Mouse (Mus musculus): Measurements from ENCODE around the gene Samd8. TPM values are rescaled to one million over a fixed set of nuclear protein-coding genes. Genes with fewer than 3 reads are reported as not detected.

Gene Samd8
- polyA plus RNA-seq, 1 experiment: not detected

- Histone ChIP-seq H3K27ac (ENCODE audit: insufficient read depth, low read depth, low read length) (no peak overlapping the region), H3K4me3 (ENCODE audit: insufficient read depth, low read depth, low read length) (no peak overlapping the region), H3K4me1 (ENCODE audit: control insufficient read depth, insufficient read depth, low read length) (no peaks in the 10 kb centered on the region)
- WGBS: 27% methylated on average over 14 of the region's 14 CpGs
- TF ChIP-seq CTCF (IDR thresholded peaks at IDR 0.05; ENCODE audit: insufficient read depth, low read depth, low read length): 0 out of 2 replicates have a peak, but pooled peaks have one; percentile 20
- TF ChIP-seq POLR2A (IDR thresholded peaks at IDR 0.05; ENCODE audit: insufficient read depth, low read depth, low read length): no peak
These were observed 62.3 kb downstream of the Samd8 start for GRCm38 (mm10) chr14:21812590-21813162.

- no peak for TF ChIP-seq POLR2A (IDR thresholded peaks at IDR 0.05; ENCODE audit: insufficient read depth, low read depth, low read length)
- no peak for TF ChIP-seq CTCF (IDR thresholded peaks at IDR 0.05; ENCODE audit: insufficient read depth, low read depth, low read length)
- Histone ChIP-seq H3K4me1 (ENCODE audit: control insufficient read depth, insufficient read depth, low read length) (no peaks in the 10 kb centered on the region), H3K27ac (ENCODE audit: insufficient read depth, low read depth, low read length) (no peak overlapping the region), H3K4me3 (ENCODE audit: insufficient read depth, low read depth, low read length) (no peak overlapping the region)
- WGBS: 93% methylated on average over 4 of the region's 4 CpGs
These were observed 62.9 kb downstream of the Samd8 start for GRCm38 (mm10) chr14:21813216-21813615.

- Histone ChIP-seq H3K4me1 (ENCODE audit: control insufficient read depth, insufficient read depth, low read length) (no peaks in the 10 kb centered on the region), H3K4me3 (ENCODE audit: insufficient read depth, low read depth, low read length) (no peak overlapping the region), H3K27ac (ENCODE audit: insufficient read depth, low read depth, low read length) (no peak overlapping the region)
- WGBS: 78% methylated on average over 3 of the region's 3 CpGs
- TF ChIP-seq POLR2A (IDR thresholded peaks at IDR 0.05; ENCODE audit: insufficient read depth, low read depth, low read length) (no peak), CTCF (IDR thresholded peaks at IDR 0.05; ENCODE audit: insufficient read depth, low read depth, low read length) (no peak)
These were observed 63.5 kb downstream of the Samd8 start for GRCm38 (mm10) chr14:21813847-21814246.

- 92% methylated on average over 4 of the region's 4 CpGs for WGBS
- TF ChIP-seq CTCF (IDR thresholded peaks at IDR 0.05; ENCODE audit: insufficient read depth, low read depth, low read length): no peak
- no peak for TF ChIP-seq POLR2A (IDR thresholded peaks at IDR 0.05; ENCODE audit: insufficient read depth, low read depth, low read length)
These were observed 64.3 kb downstream of the Samd8 start for GRCm38 (mm10) chr14:21814606-21815005.

GRCm38 (mm10) chr14:21816255-21816654 lies 65.9 kb downstream of the Samd8 start:
- WGBS: 79% methylated on average over 3 of the region's 3 CpGs
- no peaks in the 10 kb centered on the region for H3K4me1 ChIP-seq (ENCODE audit: control insufficient read depth, insufficient read depth, low read length)
- no peak overlapping the region for H3K27ac ChIP-seq (ENCODE audit: insufficient read depth, low read depth, low read length)
- no peak for TF ChIP-seq POLR2A (IDR thresholded peaks at IDR 0.05; ENCODE audit: insufficient read depth, low read depth, low read length)
- no peak for TF ChIP-seq CTCF (IDR thresholded peaks at IDR 0.05; ENCODE audit: insufficient read depth, low read depth, low read length)
- no peak overlapping the region for H3K4me3 ChIP-seq (ENCODE audit: insufficient read depth, low read depth, low read length)

More at GRCm38 (mm10) chr14:21814606-21815005, 64.3 kb downstream of the Samd8 start:
- Histone ChIP-seq H3K27ac (ENCODE audit: insufficient read depth, low read depth, low read length) (no peak overlapping the region), H3K4me3 (ENCODE audit: insufficient read depth, low read depth, low read length) (no peak overlapping the region), H3K4me1 (ENCODE audit: control insufficient read depth, insufficient read depth, low read length) (no peaks in the 10 kb centered on the region)

- Histone ChIP-seq H3K4me1 (ENCODE audit: control insufficient read depth, insufficient read depth, low read length) (no peaks in the 10 kb centered on the region), H3K27ac (ENCODE audit: insufficient read depth, low read depth, low read length) (no peak overlapping the region), H3K4me3 (ENCODE audit: insufficient read depth, low read depth, low read length) (no peak overlapping the region)
- no peak for TF ChIP-seq CTCF (IDR thresholded peaks at IDR 0.05; ENCODE audit: insufficient read depth, low read depth, low read length)
- TF ChIP-seq POLR2A (IDR thresholded peaks at IDR 0.05; ENCODE audit: insufficient read depth, low read depth, low read length): no peak
- 67% methylated on average over 4 of the region's 4 CpGs for WGBS
These were observed 67.1 kb downstream of the Samd8 start for GRCm38 (mm10) chr14:21817453-21817852.

- H3K27ac ChIP-seq (ENCODE audit: insufficient read depth, low read depth, low read length): no peak overlapping the region
- H3K4me1 ChIP-seq (ENCODE audit: control insufficient read depth, insufficient read depth, low read length): peaks cover 4% of the 10 kb centered on the region
- 95% methylated on average over 4 of the region's 4 CpGs for WGBS
- no peak overlapping the region for H3K4me3 ChIP-seq (ENCODE audit: insufficient read depth, low read depth, low read length)
- no peak for TF ChIP-seq POLR2A (IDR thresholded peaks at IDR 0.05; ENCODE audit: insufficient read depth, low read depth, low read length)
- TF ChIP-seq CTCF (IDR thresholded peaks at IDR 0.05; ENCODE audit: insufficient read depth, low read depth, low read length): no peak
These were observed 70.7 kb downstream of the Samd8 start for GRCm38 (mm10) chr14:21820880-21821505.

- no peak overlapping the region for H3K4me3 ChIP-seq (ENCODE audit: insufficient read depth, low read depth, low read length)
- H3K27ac ChIP-seq (ENCODE audit: insufficient read depth, low read depth, low read length): no peak overlapping the region
- TF ChIP-seq CTCF (IDR thresholded peaks at IDR 0.05; ENCODE audit: insufficient read depth, low read depth, low read length) (no peak), POLR2A (IDR thresholded peaks at IDR 0.05; ENCODE audit: insufficient read depth, low read depth, low read length) (no peak)
- 68% methylated on average over 7 of the region's 7 CpGs for WGBS
- peaks cover 4% of the 10 kb centered on the region for H3K4me1 ChIP-seq (ENCODE audit: control insufficient read depth, insufficient read depth, low read length)
These were observed 72.0 kb downstream of the Samd8 start for GRCm38 (mm10) chr14:21822307-21822706.

- peak overlapping the region; percentile 73; the same call in 1 of the 2 replicates for H3K27ac ChIP-seq (ENCODE audit: insufficient read depth, low read depth, low read length)
- WGBS: 51% methylated on average over 7 of the region's 7 CpGs
- no peak for TF ChIP-seq POLR2A (IDR thresholded peaks at IDR 0.05; ENCODE audit: insufficient read depth, low read depth, low read length)
- TF ChIP-seq CTCF (IDR thresholded peaks at IDR 0.05; ENCODE audit: insufficient read depth, low read depth, low read length): no peak
- H3K4me3 ChIP-seq (ENCODE audit: insufficient read depth, low read depth, low read length): no peak overlapping the region
- H3K4me1 ChIP-seq (ENCODE audit: control insufficient read depth, insufficient read depth, low read length): peaks cover 4% of the 10 kb centered on the region
These were observed 72.6 kb downstream of the Samd8 start for GRCm38 (mm10) chr14:21822795-21823374.
